Mouse (Mus musculus): ENCODE results near the gene Trp53i13.

Gene Trp53i13

GRCm38 (mm10) chr11:77462283-77463100 lies 53.3 kb downstream of the Trp53i13 start, which contains the start of gene Coro6:
TSS of gene Coro6 (plus strand) at chr11:77462411.
- DNase-seq (ENCODE audit: low read depth, low spot score), result no peak

- no peak for DNase-seq (ENCODE audit: low read depth, low spot score)
Measured at GRCm38 (mm10) chr11:77461856-77462255, 53.9 kb downstream of the Trp53i13 start.

Measured in 3T3-L1 (cell line).